Mouse (Mus musculus): ENCODE data around the gene Olfr862.

Olfr862 gene

GRCm38 (mm10) chr9:19887904-19888303 is at the start of gene Olfr862:
TSS of gene Olfr862 (minus strand) at chr9:19888004.
- no peak for DNase-seq (ENCODE audit: low spot score)

- DNase-seq (ENCODE audit: low spot score) = no peak
Observed at GRCm38 (mm10) chr9:19916565-19916964, 28.8 kb upstream of the Olfr862 start, which contains the start of gene Olfr77. TSS of gene Olfr77 (plus strand) at chr9:19916865.

GRCm38 (mm10) chr9:19911170-19911569 is 23.4 kb upstream of the Olfr862 start:
- no peak for DNase-seq (ENCODE audit: low spot score)

GRCm38 (mm10) chr9:19849647-19850046 is 38.2 kb downstream of the Olfr862 start, which contains the start of gene Olfr860:
TSS of gene Olfr860 (minus strand) at chr9:19849747.
- DNase-seq (ENCODE audit: low spot score) = no peak

Measured in c-Kit-positive CD71-positive TER-119-positive erythroid progenitor cells, embryonic 14.5 days (primary cell).